Mouse (Mus musculus): Measurements from ENCODE around the gene Sgo2a. TPM values are rescaled to one million over a fixed set of nuclear protein-coding genes. Genes with fewer than 3 reads are reported as not detected.

Sgo2a gene
- 8.9 and 9.3 TPM in 2 replicates for polyA plus RNA-seq (2015; fragmentation: Nextera tagmentation; extraction: Ambion mirVana)

- H3K4me3 ChIP-seq (replicated peaks; ENCODE audit: low read depth, low read length), result peak within 1 kb of the TSS; percentile 83
- 7% methylated on average over 30 of the region's 30 CpGs for WGBS
- TF ChIP-seq CTCF (IDR thresholded peaks at IDR 0.05; ENCODE audit: low read depth), result no peak
- peak within 1 kb of the TSS; percentile 60 for H3K9ac ChIP-seq (ENCODE audit: low read depth, low read length)
- DNase-seq (ENCODE audit: low spot score) (peak; percentile 98), ATAC-seq (replicated peaks; ENCODE audit: low FRiP score, low read depth) (peak; percentile 97)
- no peaks in the 10 kb centered on the region for H3K36me3 ChIP-seq (ENCODE audit: insufficient read depth, low read length)
- peak within 1 kb of the TSS; percentile 65 for H3K4me2 ChIP-seq (ENCODE audit: low read length)
- peak within 1 kb of the TSS; percentile 55; the same call in 1 of the 2 replicates for H3K27ac ChIP-seq
- no peaks in the 10 kb centered on the region for H3K9me3 ChIP-seq (replicated peaks; ENCODE audit: low read length)
- H3K27me3 ChIP-seq (ENCODE audit: insufficient read depth, low read length), result no peaks in the 10 kb centered on the region
- H3K4me1 ChIP-seq (replicated peaks; ENCODE audit: insufficient read depth, low read length), result 0 out of 2 replicates have a peak, but pooled peaks cover 8% of the 10 kb centered on the region
Observed at GRCm38 (mm10) chr1:57995432-57996132, at the start of gene Sgo2a. Gene Sgo2a, plus strand, starts transcription at chr1:57995971.

GRCm38 (mm10) chr1:57947552-57948347, 48.0 kb upstream of the Sgo2a start:
- ATAC-seq (replicated peaks; ENCODE audit: low FRiP score, low read depth) (no peak), DNase-seq (ENCODE audit: low spot score) (peak; percentile 48)
- Histone ChIP-seq H3K9ac (ENCODE audit: low read depth, low read length) (no peak overlapping the region), H3K4me1 (replicated peaks; ENCODE audit: insufficient read depth, low read length) (no peaks in the 10 kb centered on the region), H3K27me3 (ENCODE audit: insufficient read depth, low read length) (no peaks in the 10 kb centered on the region), H3K27ac (no peak overlapping the region), H3K4me3 (replicated peaks; ENCODE audit: low read depth, low read length) (no peak overlapping the region), H3K36me3 (ENCODE audit: insufficient read depth, low read length) (0 out of 2 replicates have a peak, but pooled peaks cover 4% of the 10 kb centered on the region), H3K9me3 (replicated peaks; ENCODE audit: low read length) (no peaks in the 10 kb centered on the region), H3K4me2 (ENCODE audit: low read length) (no peak overlapping the region)
- no peak for TF ChIP-seq CTCF (IDR thresholded peaks at IDR 0.05; ENCODE audit: low read depth)
- WGBS, result 49% methylated on average over 2 of the region's 2 CpGs

GRCm38 (mm10) chr1:57949195-57949594, 46.6 kb upstream of the Sgo2a start:
- no peak for ATAC-seq (replicated peaks; ENCODE audit: low FRiP score, low read depth)
- 13% methylated on average over 1 of the region's 1 CpGs for WGBS
- no peaks in the 10 kb centered on the region for H3K27me3 ChIP-seq (ENCODE audit: insufficient read depth, low read length)
- peak; percentile 79 for TF ChIP-seq CTCF (IDR thresholded peaks at IDR 0.05; ENCODE audit: low read depth)
- no peaks in the 10 kb centered on the region for H3K4me1 ChIP-seq (replicated peaks; ENCODE audit: insufficient read depth, low read length)
- H3K9ac ChIP-seq (ENCODE audit: low read depth, low read length), result no peak overlapping the region
- no peak overlapping the region for H3K4me3 ChIP-seq (replicated peaks; ENCODE audit: low read depth, low read length)
- 0 out of 2 replicates have a peak, but pooled peaks cover 8% of the 10 kb centered on the region for H3K36me3 ChIP-seq (ENCODE audit: insufficient read depth, low read length)
- no peaks in the 10 kb centered on the region for H3K9me3 ChIP-seq (replicated peaks; ENCODE audit: low read length)
- no peak overlapping the region for H3K4me2 ChIP-seq (ENCODE audit: low read length)
- DNase-seq (ENCODE audit: low spot score), result peak; percentile 67
- no peak overlapping the region for H3K27ac ChIP-seq

- DNase-seq (ENCODE audit: low spot score) (no peak), ATAC-seq (replicated peaks; ENCODE audit: low FRiP score, low read depth) (no peak)
- H3K9me3 ChIP-seq (replicated peaks; ENCODE audit: low read length), result no peaks in the 10 kb centered on the region
- peaks cover 12% of the 10 kb centered on the region; the same call in 1 of the 2 replicates for H3K36me3 ChIP-seq (ENCODE audit: insufficient read depth, low read length)
- H3K9ac ChIP-seq (ENCODE audit: low read depth, low read length), result no peak overlapping the region
- no peaks in the 10 kb centered on the region for H3K27me3 ChIP-seq (ENCODE audit: insufficient read depth, low read length)
- H3K4me2 ChIP-seq (ENCODE audit: low read length), result no peak overlapping the region
- H3K4me3 ChIP-seq (replicated peaks; ENCODE audit: low read depth, low read length), result no peak overlapping the region
- no peaks in the 10 kb centered on the region for H3K4me1 ChIP-seq (replicated peaks; ENCODE audit: insufficient read depth, low read length)
- no peak overlapping the region for H3K27ac ChIP-seq
- WGBS, result 65% methylated on average over 5 of the region's 5 CpGs
- no peak for TF ChIP-seq CTCF (IDR thresholded peaks at IDR 0.05; ENCODE audit: low read depth)
Observed at GRCm38 (mm10) chr1:57949716-57950115, 46.1 kb upstream of the Sgo2a start.

- Histone ChIP-seq H3K4me2 (ENCODE audit: low read length) (no peak overlapping the region), H3K9ac (ENCODE audit: low read depth, low read length) (no peak overlapping the region), H3K4me3 (replicated peaks; ENCODE audit: low read depth, low read length) (no peak overlapping the region), H3K9me3 (replicated peaks; ENCODE audit: low read length) (no peaks in the 10 kb centered on the region), H3K27ac (no peak overlapping the region), H3K4me1 (replicated peaks; ENCODE audit: insufficient read depth, low read length) (no peaks in the 10 kb centered on the region), H3K36me3 (ENCODE audit: insufficient read depth, low read length) (peaks cover 18% of the 10 kb centered on the region), H3K27me3 (ENCODE audit: insufficient read depth, low read length) (no peaks in the 10 kb centered on the region)
- DNase-seq (ENCODE audit: low spot score) (no peak), ATAC-seq (replicated peaks; ENCODE audit: low FRiP score, low read depth) (no peak)
- 97% methylated on average over 4 of the region's 4 CpGs for WGBS
- no peak for TF ChIP-seq CTCF (IDR thresholded peaks at IDR 0.05; ENCODE audit: low read depth)
Observed at GRCm38 (mm10) chr1:57952509-57952908, 43.3 kb upstream of the Sgo2a start.

- no peak for TF ChIP-seq CTCF (IDR thresholded peaks at IDR 0.05; ENCODE audit: low read depth)
- 86% methylated on average over 16 of the region's 16 CpGs for WGBS
- Histone ChIP-seq H3K27me3 (ENCODE audit: insufficient read depth, low read length) (no peaks in the 10 kb centered on the region), H3K36me3 (ENCODE audit: insufficient read depth, low read length) (peaks cover 18% of the 10 kb centered on the region), H3K4me1 (replicated peaks; ENCODE audit: insufficient read depth, low read length) (no peaks in the 10 kb centered on the region), H3K9ac (ENCODE audit: low read depth, low read length) (no peak overlapping the region), H3K27ac (no peak overlapping the region), H3K4me3 (replicated peaks; ENCODE audit: low read depth, low read length) (no peak overlapping the region), H3K4me2 (ENCODE audit: low read length) (no peak overlapping the region), H3K9me3 (replicated peaks; ENCODE audit: low read length) (no peaks in the 10 kb centered on the region)
- DNase-seq (ENCODE audit: low spot score) (no peak), ATAC-seq (replicated peaks; ENCODE audit: low FRiP score, low read depth) (no peak)
Observed at GRCm38 (mm10) chr1:57953586-57954375, 42.0 kb upstream of the Sgo2a start.

Measured in kidney, postnatal 0 days (tissue).